Mouse (Mus musculus): ENCODE results near the gene Lmntd1.

Lmntd1 gene

DNA sequence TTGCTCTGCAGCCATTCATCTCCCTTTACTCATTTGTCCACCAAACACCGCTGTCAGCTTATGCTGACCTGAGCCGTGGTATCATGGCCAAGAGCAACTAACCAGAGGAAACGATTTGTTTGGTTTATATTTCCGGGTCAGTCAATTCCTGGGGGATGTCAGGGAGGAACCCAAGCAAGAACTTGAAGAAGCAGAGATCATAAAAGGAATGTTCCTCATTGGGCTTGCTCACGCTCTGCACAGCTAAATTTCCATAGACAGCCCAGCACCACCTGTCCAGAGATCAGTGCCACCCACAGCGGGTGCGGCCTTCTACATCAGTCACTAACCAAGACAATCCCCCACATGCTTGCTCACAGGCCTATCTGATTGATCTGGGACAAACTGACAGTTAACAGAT lies at the start of gene Lmntd1:
TSS of gene Lmntd1 (minus strand) at position 101 of the 400 bp plus-strand sequence.
- DNase-seq (ENCODE audit: low read depth, low spot score) = no peak

DNA sequence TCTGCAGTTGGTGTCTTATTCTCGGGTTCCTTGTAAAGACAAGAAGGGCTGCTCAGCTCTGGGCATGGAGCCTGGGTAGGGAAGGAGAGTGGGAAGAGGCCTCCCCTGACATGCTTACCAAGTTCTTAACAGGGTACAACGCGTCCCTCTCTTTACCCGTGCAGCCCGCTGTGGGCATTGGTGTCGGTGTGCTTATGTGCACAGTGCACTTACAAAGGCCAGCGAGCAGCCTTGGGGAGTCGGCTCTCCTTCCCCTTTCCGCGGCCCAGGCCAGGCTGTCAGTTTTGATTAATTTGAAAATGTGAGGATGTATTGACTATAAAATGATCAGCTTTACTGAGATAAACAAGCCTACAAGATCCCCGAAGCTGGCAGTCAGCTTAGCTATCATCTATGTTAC lies 46.8 kb upstream of the Lmntd1 start:
- no peak for DNase-seq (ENCODE audit: low read depth, low spot score)

DNA sequence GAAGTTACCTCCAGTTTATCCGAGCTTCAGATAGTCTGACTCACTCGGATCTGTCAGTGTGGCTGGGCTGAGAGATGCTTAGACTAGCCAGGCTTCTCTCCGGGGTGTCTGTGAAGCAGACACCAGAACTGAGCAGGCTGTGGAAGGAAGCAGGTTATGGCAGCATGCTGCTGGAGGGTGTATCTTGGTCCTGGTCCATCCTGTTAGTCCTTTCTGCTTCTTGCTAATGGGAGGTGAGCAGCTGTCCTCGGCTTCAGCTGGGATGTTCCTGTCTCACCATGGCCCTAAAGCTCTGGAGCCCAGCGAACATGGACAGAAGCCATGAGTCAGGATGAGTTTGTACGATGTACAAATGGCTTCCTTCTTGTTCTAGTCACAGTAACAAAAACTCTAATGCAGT lies 45.0 kb upstream of the Lmntd1 start:
- DNase-seq (ENCODE audit: low read depth, low spot score) = no peak

- no peak for DNase-seq (ENCODE audit: low read depth, low spot score)
Measured at GRCm38 (mm10) chr6:145656740-145657591, 42.8 kb upstream of the Lmntd1 start.

- no peak for DNase-seq (ENCODE audit: low read depth, low spot score)
Measured at GRCm38 (mm10) chr6:145655678-145656077, 41.6 kb upstream of the Lmntd1 start.

DNA sequence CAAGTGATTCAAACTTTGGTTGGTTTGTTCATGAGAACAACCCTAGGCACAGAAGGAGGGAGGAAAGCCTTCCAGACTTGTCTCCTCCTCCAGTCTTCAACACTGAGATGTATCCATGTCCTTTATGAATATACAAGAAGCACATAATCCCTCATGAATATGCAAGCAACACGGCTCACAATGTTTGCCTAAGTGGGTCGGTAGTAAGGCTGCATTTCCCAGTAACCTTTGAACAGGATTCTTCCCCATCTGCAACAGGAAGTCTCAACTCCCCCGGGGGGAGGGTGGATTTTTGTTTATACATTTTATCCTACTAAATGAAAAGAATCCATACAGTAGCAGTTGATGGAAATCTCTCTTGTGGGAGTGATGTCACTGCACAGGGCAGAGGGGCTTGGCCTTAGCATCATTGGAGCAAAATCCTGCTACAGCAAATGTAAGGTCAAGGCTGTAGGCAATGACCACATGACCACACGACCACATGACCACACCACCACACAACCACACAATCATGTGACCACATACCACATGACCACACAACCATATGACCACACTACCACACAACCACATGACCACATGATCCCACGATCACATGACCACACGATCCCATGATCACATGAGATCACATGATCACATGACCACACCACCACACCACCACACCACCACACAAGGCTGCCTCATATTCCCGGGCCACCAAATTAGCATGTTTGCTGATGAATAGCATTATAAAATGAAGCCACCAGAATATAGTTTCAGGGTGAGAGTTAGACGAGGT lies 40.1 kb upstream of the Lmntd1 start:
- DNase-seq (ENCODE audit: low read depth, low spot score) = no peak

DNA sequence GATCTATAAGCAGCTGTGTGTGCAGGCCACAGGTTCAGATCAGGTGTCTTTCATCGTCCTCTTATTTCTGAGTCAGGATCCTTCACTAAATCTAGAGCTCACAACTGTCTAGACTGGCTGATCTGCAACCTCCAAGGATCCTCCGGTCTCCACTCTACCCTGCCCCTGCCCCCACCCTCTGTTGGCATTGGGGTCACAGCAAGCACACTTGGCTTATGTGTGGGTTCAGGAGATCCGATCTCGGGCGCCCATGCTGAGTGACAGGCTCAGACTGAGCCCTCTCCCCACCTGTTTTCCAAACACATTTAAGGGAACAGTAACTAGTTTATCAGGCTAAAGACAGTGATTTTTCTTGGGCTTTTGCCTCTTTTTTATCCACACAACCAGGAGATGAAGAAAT lies 39.5 kb upstream of the Lmntd1 start:
- DNase-seq (ENCODE audit: low read depth, low spot score) = no peak

DNA sequence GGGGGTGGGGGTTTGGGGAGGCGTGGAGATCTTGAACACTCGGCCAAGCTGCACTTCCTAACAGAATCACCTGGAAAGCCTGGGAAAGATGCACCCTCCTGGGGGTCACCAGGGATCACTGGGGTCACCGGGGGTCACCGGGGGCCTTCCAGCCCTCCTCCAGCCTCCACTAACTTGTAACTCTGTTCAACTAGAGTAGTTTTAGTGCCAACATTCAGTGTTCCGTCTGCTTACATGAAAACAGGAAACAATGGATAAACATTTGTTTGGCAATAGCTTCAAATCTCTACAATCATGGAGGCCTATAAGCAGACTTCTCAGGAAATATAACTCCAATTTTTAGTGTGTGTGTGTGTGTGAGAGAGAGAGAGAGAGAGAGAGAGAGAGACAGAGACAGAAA lies 38.9 kb upstream of the Lmntd1 start:
- DNase-seq (ENCODE audit: low read depth, low spot score) = no peak

DNA sequence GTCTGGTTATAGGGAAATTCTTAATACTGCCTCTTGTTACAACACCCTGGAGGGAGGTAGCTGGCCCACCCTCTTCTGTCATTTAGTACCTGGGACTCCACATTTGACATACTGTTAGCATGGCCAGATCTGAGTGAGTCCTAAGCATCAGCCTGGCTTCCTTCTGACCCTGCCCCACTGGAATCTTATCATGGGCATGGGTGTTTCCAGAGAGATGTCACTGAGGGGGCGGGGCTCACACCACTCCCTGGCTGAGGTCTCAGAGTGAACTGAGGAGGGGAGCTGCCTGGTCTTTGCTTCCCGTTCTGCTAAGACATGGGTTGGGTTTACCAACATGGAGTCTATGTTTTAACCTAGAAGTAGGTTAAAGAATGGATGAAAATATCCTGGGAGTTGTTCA lies 37.9 kb upstream of the Lmntd1 start:
- DNase-seq (ENCODE audit: low read depth, low spot score) = no peak

- DNase-seq (ENCODE audit: low read depth, low spot score) = no peak
Measured at GRCm38 (mm10) chr6:145640971-145641506, 26.9 kb upstream of the Lmntd1 start.

GRCm38 (mm10) chr6:145638248-145638647 lies 24.1 kb upstream of the Lmntd1 start:
- no peak for DNase-seq (ENCODE audit: low read depth, low spot score)

DNA sequence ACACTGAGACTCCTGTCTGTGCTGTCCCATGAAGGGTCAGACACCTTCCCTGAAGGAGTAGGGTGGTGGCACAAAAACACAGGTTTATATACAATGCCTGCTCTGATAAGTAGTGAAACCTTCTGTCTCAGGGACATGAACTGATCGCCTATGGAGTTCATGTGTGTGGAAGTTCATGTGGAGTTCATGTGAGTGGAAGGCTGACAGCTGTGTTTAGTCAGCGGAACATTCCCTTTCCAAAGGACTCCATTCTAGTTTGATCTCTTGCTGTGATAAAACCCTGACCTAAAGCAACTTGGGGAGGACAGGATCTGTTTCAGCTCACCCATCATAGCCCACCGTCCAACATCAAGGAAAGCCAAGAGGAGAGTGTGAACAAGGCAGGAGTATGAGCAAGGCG lies 22.6 kb upstream of the Lmntd1 start:
- no peak for DNase-seq (ENCODE audit: low read depth, low spot score)

DNA sequence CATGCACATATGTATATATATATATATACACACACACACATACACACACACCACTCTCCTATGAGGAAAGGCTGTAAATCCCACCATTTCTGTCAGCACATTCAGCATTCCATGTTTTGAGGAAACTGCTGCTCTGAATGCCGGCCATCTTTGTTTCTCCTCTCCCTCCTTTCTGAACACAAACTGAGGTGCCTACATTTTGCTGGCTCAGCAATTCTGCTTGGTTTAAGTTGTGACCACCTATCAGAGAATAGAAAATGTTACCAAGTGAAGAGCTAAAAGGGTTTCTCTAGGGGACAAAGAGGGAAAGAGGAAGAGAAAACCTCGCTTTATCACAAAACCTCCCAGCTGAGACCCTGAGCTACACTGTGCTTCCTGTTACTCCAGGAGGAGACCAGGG lies 20.3 kb upstream of the Lmntd1 start:
- DNase-seq (ENCODE audit: low read depth, low spot score) = no peak

DNA sequence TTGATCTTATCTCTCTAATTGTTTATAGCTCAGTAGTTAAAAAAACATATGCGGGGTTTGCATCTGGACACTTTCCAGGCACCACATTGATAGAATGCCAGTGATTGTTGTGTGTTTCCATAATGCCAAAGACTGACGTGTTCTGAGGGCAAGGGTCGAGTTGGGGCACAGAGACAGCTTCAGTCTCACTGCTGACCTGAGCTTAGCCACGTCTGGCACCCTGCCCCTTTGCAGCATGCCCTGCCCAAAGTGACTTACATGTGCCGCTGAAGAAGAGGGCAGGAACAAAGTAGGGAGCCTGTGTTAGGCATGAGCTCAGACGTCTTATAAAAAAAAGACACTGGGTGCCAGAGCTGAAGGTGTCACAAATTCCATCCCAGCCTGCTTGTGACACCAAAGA lies 16.1 kb upstream of the Lmntd1 start:
- DNase-seq (ENCODE audit: low read depth, low spot score) = no peak

- DNase-seq (ENCODE audit: low read depth, low spot score) = no peak
Measured at GRCm38 (mm10) chr6:145623141-145623540, 9.0 kb upstream of the Lmntd1 start.

DNA sequence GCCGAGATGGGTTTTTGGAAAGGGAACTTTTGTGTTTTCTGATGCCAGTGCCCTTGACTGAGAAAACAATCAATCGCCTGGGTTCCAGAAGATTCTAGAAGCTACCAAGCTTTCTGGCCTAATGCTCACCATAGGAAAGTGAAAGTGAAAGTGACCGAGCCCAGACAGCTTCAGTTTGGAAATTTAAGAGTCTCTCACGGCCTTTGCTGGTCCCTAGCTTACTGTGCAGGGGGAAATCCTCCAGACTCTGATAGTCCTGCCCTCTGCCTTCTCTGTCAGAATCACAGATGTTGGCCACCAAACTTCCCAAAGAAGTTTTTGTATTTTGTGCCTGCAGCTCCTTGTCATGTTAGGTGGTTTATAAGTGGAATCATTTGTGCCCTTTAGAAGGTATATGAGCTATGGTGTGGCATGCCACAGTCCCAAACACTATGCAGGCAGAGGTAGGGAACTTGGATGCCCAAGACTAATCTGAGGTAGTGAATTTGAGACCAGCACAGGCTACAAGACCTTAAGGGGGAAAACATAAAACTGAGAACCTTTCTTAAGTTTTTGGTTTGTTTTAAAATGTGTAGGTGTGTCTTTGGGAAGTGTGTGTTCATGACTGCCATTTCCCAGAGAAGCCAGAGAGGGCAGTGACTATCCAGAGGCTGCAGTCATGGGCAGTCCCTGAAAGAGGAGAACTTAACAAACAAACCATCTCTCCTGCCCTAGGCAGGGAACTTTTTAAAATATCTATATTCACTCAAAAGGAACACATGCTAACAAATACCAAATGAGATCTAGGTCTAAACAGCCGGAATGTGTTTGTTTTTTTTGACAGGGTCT lies 2.5 kb upstream of the Lmntd1 start:
- DNase-seq (ENCODE audit: low read depth, low spot score) = peak; percentile 66

DNA sequence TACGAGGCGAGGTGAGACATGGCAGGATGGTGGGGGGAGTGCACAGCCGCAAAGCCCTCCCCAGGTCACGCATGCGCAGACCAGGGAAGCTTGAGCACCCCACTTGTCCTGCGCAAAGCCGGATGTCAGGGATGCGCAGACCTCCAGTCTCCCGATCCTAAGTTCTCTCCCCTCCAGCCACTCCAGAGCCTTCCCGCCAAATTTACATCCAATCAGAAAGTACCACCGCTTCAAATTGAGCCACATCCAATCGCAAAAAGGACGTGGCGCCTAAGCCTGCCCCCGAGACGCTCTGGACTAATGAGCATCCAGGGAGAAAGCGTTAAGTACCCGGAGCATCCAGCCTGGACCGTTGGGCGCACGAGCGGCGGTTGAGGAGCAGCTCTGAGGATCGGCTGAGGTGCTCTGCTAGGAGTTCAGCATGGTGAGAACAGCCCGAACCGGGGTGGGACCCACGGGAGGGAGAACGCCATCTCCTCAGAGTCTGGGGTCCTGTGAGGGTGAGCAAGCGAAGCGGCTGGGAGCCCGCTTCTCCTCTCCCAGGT lies 1.6 kb upstream of the Lmntd1 start, which contains the start of gene Tuba3b:
TSS of gene Tuba3b (plus strand) at position 92 of the 545 bp plus-strand sequence.
- DNase-seq (ENCODE audit: low read depth, low spot score) = no peak

DNA sequence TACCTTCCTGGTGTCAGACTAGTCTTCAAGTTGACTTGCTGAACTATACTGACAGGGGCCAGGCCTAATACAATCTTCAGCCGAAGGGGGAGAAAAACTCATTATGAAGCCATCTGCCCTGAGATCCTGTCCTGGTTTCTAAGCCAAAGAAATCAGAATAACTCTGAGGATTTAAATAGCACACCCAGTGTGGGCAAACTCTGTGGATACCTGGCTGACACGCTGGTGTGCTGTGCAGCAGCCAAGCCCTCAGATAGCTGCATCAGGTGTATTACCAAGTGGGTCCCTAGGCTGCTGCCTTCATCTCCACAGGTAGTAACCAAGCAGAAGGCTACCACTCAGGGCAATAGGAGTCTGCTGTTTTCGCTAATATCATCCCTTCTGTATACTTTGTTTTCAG lies 1.5 kb downstream of the Lmntd1 start:
- DNase-seq (ENCODE audit: low read depth, low spot score) = no peak

DNA sequence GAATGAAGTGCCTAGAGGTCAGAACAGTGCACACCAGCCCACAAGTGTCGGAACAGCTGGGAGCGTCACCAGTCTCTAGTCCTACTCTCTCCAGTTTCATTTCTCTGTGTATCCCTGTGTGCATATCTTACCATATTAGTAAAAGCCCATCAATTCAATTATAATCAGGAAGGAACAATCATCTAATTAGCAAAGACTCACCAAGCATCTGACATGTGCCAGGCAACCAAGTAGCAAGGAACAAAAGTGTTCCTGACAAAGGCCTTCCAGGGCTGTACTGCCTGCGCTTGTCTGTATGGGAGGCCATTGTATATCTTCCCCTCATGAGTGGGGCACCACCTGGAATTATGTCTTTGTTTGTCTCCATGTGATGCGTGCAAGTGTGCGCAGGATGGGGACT lies 3.2 kb downstream of the Lmntd1 start:
- no peak for DNase-seq (ENCODE audit: low read depth, low spot score)

DNA sequence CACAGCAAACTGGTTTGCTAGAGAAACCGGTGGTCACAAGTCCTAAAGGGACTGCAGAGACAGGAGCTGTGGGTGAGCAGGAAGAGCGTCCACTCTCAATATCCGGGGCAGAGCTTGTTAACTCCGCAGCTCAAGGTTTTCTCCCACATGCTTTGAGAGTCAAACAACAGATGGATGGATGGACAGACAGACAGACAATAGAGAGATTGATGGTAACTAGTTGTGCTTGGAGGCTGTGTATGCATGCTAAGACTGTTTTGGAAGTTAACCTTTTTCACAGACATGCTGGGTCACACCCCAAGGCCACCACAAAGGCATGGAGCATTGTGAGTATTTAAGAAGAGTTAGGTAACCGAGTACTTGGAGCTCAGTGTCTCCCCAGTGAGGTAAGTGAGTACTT lies 5.4 kb downstream of the Lmntd1 start:
- no peak for DNase-seq (ENCODE audit: low read depth, low spot score)

DNA sequence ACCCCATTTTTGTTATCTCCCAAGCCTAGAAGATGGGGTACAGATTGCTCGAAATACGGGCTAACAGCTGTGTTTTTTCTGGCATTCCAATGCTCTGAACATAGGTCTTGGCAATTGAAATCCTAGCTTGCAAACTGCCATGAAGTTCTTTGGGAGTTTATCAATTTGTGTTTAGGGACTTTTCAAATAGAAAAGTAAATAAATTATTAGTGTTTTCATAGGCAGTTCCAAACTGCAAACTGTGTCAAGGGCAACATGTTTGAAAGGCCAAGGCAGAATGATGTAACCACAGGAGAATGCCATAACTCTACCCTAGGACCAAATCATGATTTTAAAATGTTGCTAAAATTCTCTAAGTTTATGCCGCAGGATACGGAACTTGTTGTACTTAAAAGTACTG lies 6.4 kb downstream of the Lmntd1 start:
- DNase-seq (ENCODE audit: low read depth, low spot score) = no peak

Measured in CD4-positive helper T cell, adult 2 months (primary cell).